Mouse (Mus musculus) stomach, postnatal 0 days (tissue): Measurements from ENCODE around the gene Gm13119. TPM values are rescaled to one million over a fixed set of nuclear protein-coding genes. Genes with fewer than 3 reads are reported as not detected.

Source experiments
- ATAC-seq: fragments of 200-750 bp; cut with Nextera tagmentation; 2 replicates; pipeline ENCODE4 v1.8.0; 2017; ENCODE audit not compliant: low FRiP score, low TSS enrichment
- DNase-seq: peaks from one replicate; pipeline ENCODE4 v3.0.0-alpha.2; 2016; ENCODE audit warnings: low spot score
- H3K27ac ChIP-seq: fragments of 300-500 bp; sonication (generic); replicated peaks from 2 replicates; pipeline ENCODE4 v1.5.1; 2014; ENCODE audit warnings: mild to moderate bottlenecking, control low read depth
- H3K27me3 ChIP-seq: fragments of 300-500 bp; sonication (generic); 2 replicates; pipeline ENCODE4 v1.6.1; 2014; ENCODE audit warnings: low read length; ENCODE audit not compliant: control insufficient read depth, insufficient read depth
- H3K36me3 ChIP-seq: fragments of 300-500 bp; sonication (generic); 2 replicates; pipeline ENCODE4 v1.6.1; 2014; ENCODE audit warnings: low read length, mixed read lengths; ENCODE audit not compliant: control insufficient read depth, insufficient read depth
- H3K4me1 ChIP-seq: fragments of 300-500 bp; sonication (generic); replicated peaks from 2 replicates; pipeline ENCODE4 v1.6.1; 2014; ENCODE audit warnings: antibody characterized with exemption; ENCODE audit not compliant: control insufficient read depth, insufficient read depth
- H3K4me2 ChIP-seq: fragments of 300-500 bp; sonication (generic); replicated peaks from 2 replicates; pipeline ENCODE4 v1.6.1; 2014; ENCODE audit warnings: low read depth, mild to moderate bottlenecking, control low read depth, moderate library complexity
- H3K4me3 ChIP-seq: fragments of 300-500 bp; sonication (generic); 2 replicates; pipeline ENCODE4 v1.5.1; 2014; ENCODE audit warnings: low read depth, low read length, control low read depth
- H3K9ac ChIP-seq: fragments of 300-500 bp; sonication (generic); 2 replicates; pipeline ENCODE4 v1.6.1; 2014; ENCODE audit warnings: mild to moderate bottlenecking, low read length, control low read depth, mixed read lengths
- H3K9me3 ChIP-seq: fragments of 300-500 bp; sonication (generic); 2 replicates; pipeline ENCODE4 v1.6.1; 2016; ENCODE audit warnings: low read length; ENCODE audit not compliant: control insufficient read depth
- CTCF ChIP-seq: IDR thresholded peaks from 2 replicates; pipeline ENCODE4 v1.5.1; 2016; ENCODE audit warnings: antibody characterized with exemption, low read depth, mild to moderate bottlenecking, moderate library complexity
- EP300 ChIP-seq: optimal IDR thresholded peaks from 2 replicates; pipeline ENCODE3; 2016; ENCODE audit warnings: antibody characterized with exemption
- WGBS: fragments of 180-500 bp; shearing (Covaris S2); extraction: QIAGEN DNeasy Blood & Tissue Kit; methylation state at CpG from one replicate; pipeline ENCODE4 v1.1.7; 2014; 5-methylcytosine and 5-hydroxymethylcytosine counted together
- polyA plus RNA-seq: library from polyadenylated mRNA; unstranded; fragments of >200 nt; fragmentation: Nextera tagmentation; extraction: Ambion mirVana; gene quantifications from 2 replicates; pipeline ENCODE4 v1.2.1, GENCODE M21; 2015

The Gm13119 gene
- polyA plus RNA-seq, 1 experiment from 2014 or later, result not detected

DNA sequence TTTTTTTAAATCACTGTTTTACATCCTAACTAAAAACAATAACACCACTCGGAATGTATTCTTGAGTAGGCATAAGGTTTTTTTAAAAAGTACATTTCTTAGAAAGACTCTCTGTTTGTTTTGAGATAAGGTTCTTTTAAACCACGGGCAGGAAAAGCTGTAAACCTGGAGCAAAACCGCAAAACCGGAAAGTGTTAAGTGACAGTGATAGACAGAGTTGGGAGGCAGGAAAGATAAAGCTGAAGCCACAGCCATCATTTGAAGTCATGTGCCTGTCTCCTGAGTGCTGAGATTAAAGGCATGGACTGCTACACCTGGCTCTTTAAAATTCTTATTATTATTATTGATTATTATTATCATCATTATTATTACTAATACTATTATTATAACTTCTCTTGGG lies 45.0 kb downstream of the Gm13119 start:
- 23% methylated on average over 4 of the region's 4 CpGs for WGBS
- H3K27me3 ChIP-seq, result no peaks in the 10 kb centered on the region

DNA sequence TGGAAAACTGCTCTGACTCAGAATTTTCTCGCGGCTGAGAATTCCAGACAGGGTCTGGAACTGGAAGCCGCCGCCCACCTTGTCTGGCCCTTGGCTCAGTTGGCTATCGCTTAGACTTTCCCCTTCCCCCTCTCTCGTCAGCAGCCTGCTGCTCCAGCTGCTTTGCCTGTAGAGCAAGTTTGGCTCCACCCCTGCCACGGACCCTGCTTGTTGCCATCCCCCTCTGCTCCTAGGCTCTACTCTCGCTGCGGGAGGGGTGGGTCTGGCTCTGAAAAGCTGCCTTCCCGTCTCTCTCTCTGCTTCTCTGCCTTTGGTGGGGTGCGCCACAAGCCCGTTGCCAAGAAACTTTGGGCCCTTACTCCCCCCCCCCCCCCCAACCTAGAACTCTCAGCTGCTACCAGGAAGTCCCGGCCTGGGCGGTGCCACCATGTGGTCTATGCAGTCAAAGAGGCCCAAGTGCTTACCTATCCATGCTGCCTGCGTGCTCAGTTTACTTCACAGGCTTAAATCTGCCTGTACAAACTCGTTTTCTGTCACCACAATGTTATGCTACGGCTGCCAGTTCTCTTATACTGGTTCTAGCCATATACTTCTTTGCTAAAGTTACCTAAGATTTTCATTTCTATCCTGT lies 46.8 kb downstream of the Gm13119 start:
- Histone ChIP-seq H3K9me3 (no peaks in the 10 kb centered on the region), H3K4me2 (peak overlapping the region; percentile 60), H3K4me3 (peak overlapping the region; percentile 28), H3K4me1 (no peaks in the 10 kb centered on the region), H3K27me3 (no peaks in the 10 kb centered on the region), H3K9ac (peak overlapping the region; percentile 54), H3K27ac (peak overlapping the region; percentile 73), H3K36me3 (no peaks in the 10 kb centered on the region)
- ATAC-seq (peak; percentile 92), DNase-seq (peak; percentile 80)
- 1% methylated on average over 17 of the region's 17 CpGs for WGBS
- no peak for TF ChIP-seq CTCF
- no peak for TF ChIP-seq EP300

More for the DNA sequence above, 45.0 kb downstream of the Gm13119 start:
- Histone ChIP-seq H3K9me3 (no peaks in the 10 kb centered on the region), H3K4me1 (no peaks in the 10 kb centered on the region), H3K4me2 (no peak overlapping the region), H3K4me3 (no peak overlapping the region), H3K9ac (no peak overlapping the region), H3K27ac (no peak overlapping the region), H3K36me3 (no peaks in the 10 kb centered on the region)
- DNase-seq (no peak), ATAC-seq (no peak)
- no peak for TF ChIP-seq CTCF
- no peak for TF ChIP-seq EP300

DNA sequence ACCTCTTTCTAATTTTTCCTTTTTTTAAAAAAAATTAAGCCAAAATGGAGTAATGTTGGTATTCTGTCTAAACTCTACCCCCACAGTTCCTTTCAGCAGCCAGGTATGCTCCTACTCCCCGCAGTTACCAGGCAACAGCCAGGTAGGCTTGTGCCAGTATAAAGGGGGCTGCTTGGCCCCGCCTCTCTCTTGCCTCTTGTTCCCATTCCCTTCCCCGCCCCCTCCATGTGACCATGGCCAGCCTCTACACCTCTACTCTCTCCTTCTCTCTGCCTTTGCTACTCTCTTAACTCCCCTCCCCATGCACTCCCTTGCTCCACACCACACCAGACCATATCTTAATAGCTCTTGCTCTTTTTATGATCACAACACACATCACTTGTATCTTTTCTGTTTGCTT lies 48.5 kb downstream of the Gm13119 start:
- TF ChIP-seq EP300, result no peak
- no peak for TF ChIP-seq CTCF
- DNase-seq (no peak), ATAC-seq (no peak)
- WGBS, result 58% methylated on average over 3 of the region's 3 CpGs
- Histone ChIP-seq H3K27ac (no peak overlapping the region), H3K4me1 (no peaks in the 10 kb centered on the region), H3K27me3 (no peaks in the 10 kb centered on the region), H3K9ac (no peak overlapping the region), H3K9me3 (no peaks in the 10 kb centered on the region), H3K4me2 (no peak overlapping the region), H3K36me3 (no peaks in the 10 kb centered on the region), H3K4me3 (no peak overlapping the region)

DNA sequence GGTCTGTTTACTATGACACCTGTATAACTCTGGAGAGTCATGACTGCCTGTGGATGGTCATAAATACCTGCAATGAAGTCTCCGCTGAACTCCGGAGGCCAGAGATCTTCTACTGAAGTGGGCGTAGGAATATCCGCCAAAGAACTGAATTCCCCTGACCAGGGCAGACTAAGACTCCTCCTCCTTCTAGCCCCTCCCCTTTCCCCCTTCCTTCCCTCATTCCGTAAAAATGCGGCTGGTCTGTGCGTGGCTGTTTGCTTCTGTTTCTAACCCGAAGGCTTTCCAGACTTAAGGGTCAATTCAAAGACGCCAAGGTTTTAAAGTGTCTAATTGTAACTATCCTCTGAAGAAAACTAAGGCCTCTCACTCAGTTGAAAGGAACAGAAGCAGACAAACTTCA lies 50.5 kb downstream of the Gm13119 start, which contains the start of gene Pramef12:
Gene Pramef12 (minus strand): TSS at position 175 of the 400 bp plus-strand sequence.
- no peaks in the 10 kb centered on the region for H3K27me3 ChIP-seq
- 70% methylated on average over 9 of the region's 9 CpGs for WGBS
- H3K36me3 ChIP-seq, result no peaks in the 10 kb centered on the region
- no peak within 1 kb of the TSS for H3K4me3 ChIP-seq
- no peak within 1 kb of the TSS for H3K27ac ChIP-seq
- no peak within 1 kb of the TSS for H3K9ac ChIP-seq
- no peak for TF ChIP-seq EP300
- TF ChIP-seq CTCF, result no peak
- H3K9me3 ChIP-seq, result no peaks in the 10 kb centered on the region
- H3K4me1 ChIP-seq, result no peaks in the 10 kb centered on the region
- no peak within 1 kb of the TSS for H3K4me2 ChIP-seq
- ATAC-seq, result no peak
- DNase-seq, result no peak

Other genes starting within 250 kb of the Gm13119 start
- gene Oog3, start 195.3 kb upstream of the Gm13119 start, polyA plus RNA-seq, result not detected in 2 replicates
- gene Oog2, start 167.2 kb upstream of the Gm13119 start, polyA plus RNA-seq, result not detected in 2 replicates
- not detected in 2 replicates for gene C87977, start 144.6 kb upstream of the Gm13119 start, polyA plus RNA-seq
- not detected in 2 replicates for gene Pramel5, start 77.5 kb upstream of the Gm13119 start, polyA plus RNA-seq
- not detected in 2 replicates for gene Gm13128, start 27.7 kb upstream of the Gm13119 start, polyA plus RNA-seq
- gene Pramef20, start 20.0 kb downstream of the Gm13119 start, polyA plus RNA-seq, result not detected in 2 replicates
- gene Pramef12, start 50.5 kb downstream of the Gm13119 start, polyA plus RNA-seq, result 0.25 and 0.28 TPM in 2 replicates
- gene 1700012P22Rik, start 80.8 kb downstream of the Gm13119 start, polyA plus RNA-seq, result not detected in 2 replicates
- not detected in 2 replicates for gene Gm9944, start 95.4 kb downstream of the Gm13119 start, polyA plus RNA-seq
- gene Aadacl3, start 105.8 kb downstream of the Gm13119 start, polyA plus RNA-seq, result 0.11 and 0.17 TPM in 2 replicates
- not detected in 2 replicates for gene 9430007A20Rik, start 161.9 kb downstream of the Gm13119 start, polyA plus RNA-seq
- not detected in 2 replicates for gene Gm13124, start 207.2 kb downstream of the Gm13119 start, polyA plus RNA-seq